Mouse (Mus musculus) liver, adult 2 months (tissue): ENCODE measurements at regions not wholly inside any gene's neighbourhood (a gene's known extent, or its start where the extent isn't known, plus 50 kb on each side); places are given as distances from the start of the nearest gene placed in this dataset.

Source experiments
- DNase-seq: peaks from one replicate; pipeline ENCODE4 v3.0.0-alpha.2; 2011; ENCODE audit warnings: low read depth, low spot score; ENCODE audit errors: extremely low read depth
- H3K27ac ChIP-seq: fragments of 200-500 bp; replicated peaks from 2 replicates; pipeline ENCODE4 v1.5.1; 2012; ENCODE audit warnings: low read depth, mild to moderate bottlenecking, control low read depth, inconsistent platforms, low read length; ENCODE audit not compliant: insufficient read depth
- H3K27me3 ChIP-seq: fragments of 200-500 bp; 2 replicates; pipeline ENCODE4 v1.6.1; 2012; ENCODE audit warnings: mild to moderate bottlenecking, moderate library complexity, low read length, inconsistent platforms; ENCODE audit not compliant: control insufficient read depth, insufficient read depth
- H3K36me3 ChIP-seq: fragments of 200-500 bp; 2 replicates; pipeline ENCODE4 v1.6.1; 2012; ENCODE audit warnings: low read length, inconsistent platforms; ENCODE audit not compliant: control insufficient read depth, insufficient read depth
- H3K4me1 ChIP-seq: fragments of 200-500 bp; 2 replicates; pipeline ENCODE4 v1.6.1; 2011; ENCODE audit warnings: low read length; ENCODE audit not compliant: control insufficient read depth, insufficient read depth
- H3K4me3 ChIP-seq: fragments of 200-500 bp; 2 replicates; pipeline ENCODE4 v1.5.1; 2011; ENCODE audit warnings: low read depth, mild to moderate bottlenecking, control low read depth, low read length, moderate library complexity; ENCODE audit not compliant: insufficient read depth
- H3K79me2 ChIP-seq: fragments of 200-500 bp; 2 replicates; pipeline ENCODE4 v1.6.1; 2012; ENCODE audit warnings: inconsistent platforms, mild to moderate bottlenecking, low read length, moderate library complexity; ENCODE audit not compliant: control insufficient read depth, insufficient read depth
- H3K9ac ChIP-seq: fragments of 200-500 bp; 2 replicates; pipeline ENCODE4 v1.6.1; 2012; ENCODE audit warnings: low read depth, mild to moderate bottlenecking, control low read depth, inconsistent platforms, low read length
- CTCF ChIP-seq: fragments of 200-500 bp; IDR thresholded peaks from 2 replicates; pipeline ENCODE4 v1.5.1; 2011; ENCODE audit warnings: low read depth, low read length, control low read depth
- POLR2A ChIP-seq: fragments of 200-500 bp; IDR thresholded peaks from 2 replicates; pipeline ENCODE4 v1.6.1; 2011; ENCODE audit warnings: low read length, control low read depth; ENCODE audit not compliant: insufficient read depth; ENCODE audit errors: extremely low read depth
- WGBS: fragments of 180-500 bp; shearing (Covaris S2); methylation state at CpG from one replicate; pipeline ENCODE4 v1.1.7; 2018; 5-methylcytosine and 5-hydroxymethylcytosine counted together

DNA sequence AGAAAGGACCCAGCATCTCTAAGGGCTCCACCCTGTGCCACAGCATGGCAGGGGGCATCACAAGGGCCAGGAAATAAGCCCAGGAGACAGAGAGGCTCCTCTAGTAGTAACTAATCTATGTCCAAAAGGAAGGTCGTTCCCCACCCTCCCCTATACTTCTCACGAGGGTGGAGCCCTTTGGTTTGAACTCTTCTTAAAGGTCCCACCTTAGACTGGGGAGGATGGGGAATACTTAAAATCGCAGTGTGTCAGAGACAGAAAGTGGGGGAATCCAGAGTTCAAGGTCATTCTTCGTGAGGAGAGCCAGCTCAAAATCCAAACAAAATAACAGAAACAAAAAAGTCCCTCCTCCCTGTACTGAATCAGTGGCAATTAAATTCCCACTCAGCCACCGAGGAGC lies 50.6 kb upstream of the Med13l start:
- no peak for DNase-seq
- no peak overlapping the region for H3K9ac ChIP-seq
- H3K27me3 ChIP-seq = no peaks in the 10 kb centered on the region
- H3K36me3 ChIP-seq = no peaks in the 10 kb centered on the region
- 52% methylated on average over 5 of the region's 5 CpGs for WGBS
- TF ChIP-seq POLR2A = no peak
- TF ChIP-seq CTCF = no peak
- H3K4me3 ChIP-seq = no peak overlapping the region
- H3K79me2 ChIP-seq = no peaks in the 10 kb centered on the region
- no peak overlapping the region for H3K27ac ChIP-seq
- H3K4me1 ChIP-seq = peaks cover 7% of the 10 kb centered on the region; the same call in 1 of the 2 replicates
